Mouse (Mus musculus) C2C12 (cell line): ENCODE results near the gene Pars2. TPM values are rescaled to one million over a fixed set of nuclear protein-coding genes. Genes with fewer than 3 reads are reported as not detected.

ENCODE experiments used
- H3K27me3 ChIP-seq: one replicate; pipeline ENCODE4 v1.6.1; 2011; ENCODE audit not compliant: control insufficient read depth, insufficient read depth, insufficient read length
- H3K36me3 ChIP-seq: one replicate; pipeline ENCODE4 v1.6.1; 2011; ENCODE audit not compliant: control insufficient read depth, insufficient read depth
- H3K4me3 ChIP-seq: one replicate; pipeline ENCODE4 v1.5.1; 2011; ENCODE audit warnings: mild to moderate bottlenecking, control low read depth; ENCODE audit not compliant: poor library complexity, insufficient read depth, severe bottlenecking
- H3K79me2 ChIP-seq: one replicate; pipeline ENCODE4 v1.6.1; 2011; ENCODE audit not compliant: control insufficient read depth, insufficient read depth
- H3K79me3 ChIP-seq: one replicate; pipeline ENCODE4 v1.6.1; 2011; ENCODE audit warnings: low read depth, control low read depth
- H3ac ChIP-seq: one replicate; pipeline ENCODE3; 2011; ENCODE audit warnings: low read depth; ENCODE audit not compliant: control insufficient read depth, insufficient read length
- CEBPB ChIP-seq: IDR thresholded peaks from one replicate; pipeline ENCODE4 v1.6.1; 2011; ENCODE audit warnings: low read depth, mild to moderate bottlenecking, control low read depth, moderate library complexity
- CTCF ChIP-seq: IDR thresholded peaks from one replicate; pipeline ENCODE4 v1.5.1; 2011; ENCODE audit not compliant: control insufficient read depth, insufficient read depth, insufficient read length
- FOSL1 ChIP-seq: IDR thresholded peaks from one replicate; pipeline ENCODE4 v1.8.0; 2011; ENCODE audit warnings: mild to moderate bottlenecking, low read length; ENCODE audit not compliant: poor library complexity, insufficient read depth, severe bottlenecking
- MAX ChIP-seq: IDR thresholded peaks from one replicate; pipeline ENCODE4 v1.6.1; 2011; ENCODE audit warnings: mild to moderate bottlenecking, control low read depth
- MYOD1 ChIP-seq: IDR thresholded peaks from one replicate; pipeline ENCODE4 v1.6.1; 2011; ENCODE audit warnings: low read depth; ENCODE audit not compliant: control insufficient read depth, insufficient read length
- MYOG ChIP-seq: IDR thresholded peaks from one replicate; pipeline ENCODE4 v1.6.1; 2011; ENCODE audit not compliant: control insufficient read depth, insufficient read length; ENCODE audit errors: extremely low read depth
- USF1 ChIP-seq: IDR thresholded peaks from one replicate; pipeline ENCODE4 v1.6.1; 2011; ENCODE audit warnings: low read depth, mild to moderate bottlenecking, control low read depth, moderate library complexity
- polyA plus RNA-seq: library from polyadenylated mRNA; unstranded; fragments of >200 nt; fragmentation: generic; extraction: Trizol; gene quantifications from one replicate; pipeline ENCODE4 v1.2.1, GENCODE M21; 2012; ENCODE audit warnings: missing spikeins

Pars2 gene
- polyA plus RNA-seq, 1 experiment = 7.6 TPM

DNA sequence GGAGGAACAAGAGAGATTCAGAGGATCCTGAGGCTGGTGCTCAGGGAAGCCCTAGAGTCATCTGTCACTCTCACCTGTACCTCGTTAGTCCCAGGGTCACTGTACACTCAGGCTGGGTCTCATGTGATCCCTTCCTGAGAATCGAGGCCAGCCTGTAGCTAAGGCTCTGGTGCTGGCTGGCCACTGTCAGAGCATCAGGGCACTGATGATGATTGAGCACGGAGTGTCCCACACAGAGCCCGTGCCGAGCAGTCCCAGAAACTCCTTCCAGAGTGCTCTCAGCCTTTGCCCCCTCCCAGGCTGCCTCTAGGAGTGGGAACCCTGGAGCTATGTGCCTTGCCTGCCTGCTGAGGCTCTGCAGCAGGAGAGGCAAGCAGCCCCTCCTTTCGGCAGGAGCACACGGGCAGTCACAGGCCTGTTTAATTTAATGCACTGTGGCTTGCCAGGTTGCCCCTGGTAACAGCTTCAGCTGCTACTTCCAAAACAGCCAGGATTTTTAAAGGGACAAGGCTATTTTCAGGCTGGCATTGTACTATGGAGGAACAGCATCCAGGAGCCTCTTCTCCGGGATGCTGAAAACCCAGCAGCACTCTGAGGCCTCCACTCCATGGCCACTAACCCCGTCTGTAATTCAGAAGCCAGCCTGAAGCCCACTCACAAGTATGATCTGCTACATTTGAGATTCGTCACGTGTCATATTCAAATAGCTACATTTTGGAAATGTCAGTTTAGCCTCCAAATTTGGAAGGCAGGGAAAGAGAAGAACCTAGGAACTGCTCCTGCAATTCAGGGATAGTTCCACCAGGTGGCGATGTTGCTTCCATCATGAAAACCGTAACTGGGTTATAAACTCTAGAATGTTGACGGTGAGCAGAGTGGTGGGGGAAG lies 20.3 kb upstream of the Pars2 start:
- Histone ChIP-seq H3K4me3 (no peak overlapping the region), H3K79me3 (no peaks in the 10 kb centered on the region), H3K36me3 (no peaks in the 10 kb centered on the region), H3K27me3 (peaks cover 33% of the 10 kb centered on the region), H3ac (no peak overlapping the region), H3K79me2 (no peaks in the 10 kb centered on the region)
- no peak for TF ChIP-seq CEBPB
- no peak for TF ChIP-seq MAX
- no peak for TF ChIP-seq USF1
- TF ChIP-seq MYOG = no peak
- no peak for TF ChIP-seq CTCF
- TF ChIP-seq FOSL1 = no peak
- no peak for TF ChIP-seq MYOD1

DNA sequence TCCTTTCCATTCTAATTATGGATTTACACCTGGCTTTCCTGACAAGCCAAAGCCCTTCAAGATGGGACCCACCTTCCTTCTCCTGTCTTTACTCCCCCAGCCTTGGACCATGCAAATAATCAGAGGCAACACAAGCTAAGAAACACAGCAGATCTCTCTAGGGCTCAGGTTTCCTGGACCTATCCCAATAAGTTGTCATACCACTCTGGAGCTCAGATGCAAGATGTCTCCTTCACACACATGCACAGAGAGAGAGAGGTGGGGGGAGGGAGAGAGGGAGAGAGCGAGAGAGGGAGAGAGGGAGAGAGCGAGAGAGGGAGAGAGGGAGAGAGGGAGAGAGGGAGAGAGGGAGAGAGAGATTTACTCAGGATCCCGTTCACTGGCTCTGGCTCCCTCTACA lies 18.6 kb upstream of the Pars2 start:
- no peak overlapping the region for H3K4me3 ChIP-seq
- H3K36me3 ChIP-seq = no peaks in the 10 kb centered on the region
- no peaks in the 10 kb centered on the region for H3K79me2 ChIP-seq
- TF ChIP-seq FOSL1 = no peak
- TF ChIP-seq CTCF = no peak
- no peak for TF ChIP-seq CEBPB
- TF ChIP-seq MYOG = no peak
- TF ChIP-seq MYOD1 = no peak
- no peak for TF ChIP-seq USF1
- TF ChIP-seq MAX = no peak
- H3ac ChIP-seq = no peak overlapping the region
- no peaks in the 10 kb centered on the region for H3K79me3 ChIP-seq
- peaks cover 41% of the 10 kb centered on the region for H3K27me3 ChIP-seq

DNA sequence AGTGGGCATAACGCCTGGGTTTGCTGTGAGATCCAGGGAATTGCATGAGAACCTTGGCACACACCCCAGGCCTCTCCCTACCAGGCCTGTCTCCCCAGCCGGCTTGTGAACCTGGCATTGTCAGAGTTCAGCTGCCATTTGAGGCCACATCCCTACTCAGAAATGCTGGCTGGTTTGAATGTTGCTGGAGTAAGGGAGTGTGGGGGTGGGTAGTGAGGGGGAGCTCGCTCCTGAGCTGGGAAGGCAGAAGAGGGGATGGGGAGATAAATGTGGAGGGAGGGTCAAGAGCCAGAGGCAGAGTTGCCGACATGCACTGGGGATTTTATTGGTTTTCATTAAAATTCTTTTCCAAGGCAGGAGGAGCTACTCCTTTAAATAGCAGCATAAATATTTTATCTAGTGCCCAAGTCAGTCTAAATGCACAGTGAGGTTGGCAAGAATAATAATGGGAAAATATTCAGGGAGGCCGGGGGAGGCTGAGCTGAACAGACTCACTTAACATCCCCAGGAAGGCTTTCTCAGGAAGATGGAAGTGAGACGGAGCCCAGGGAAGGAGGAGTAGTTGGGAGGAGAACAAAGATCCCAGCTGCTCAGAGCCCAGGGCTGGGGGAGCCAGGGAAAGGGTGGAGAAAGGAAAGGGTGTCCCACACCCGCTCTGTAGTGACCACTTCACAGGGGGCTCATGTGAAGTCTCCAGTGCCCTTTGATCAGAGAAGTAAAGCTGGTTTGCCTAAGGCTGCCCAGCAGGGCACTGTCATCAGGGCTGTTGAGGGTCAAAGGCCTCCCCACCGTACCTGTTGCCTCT lies 17.4 kb upstream of the Pars2 start:
- TF ChIP-seq FOSL1 = no peak
- TF ChIP-seq USF1 = no peak
- TF ChIP-seq CEBPB = no peak
- no peak for TF ChIP-seq MYOG
- TF ChIP-seq CTCF = no peak
- no peak for TF ChIP-seq MYOD1
- no peak for TF ChIP-seq MAX
- H3K27me3 ChIP-seq = peaks cover 47% of the 10 kb centered on the region

DNA sequence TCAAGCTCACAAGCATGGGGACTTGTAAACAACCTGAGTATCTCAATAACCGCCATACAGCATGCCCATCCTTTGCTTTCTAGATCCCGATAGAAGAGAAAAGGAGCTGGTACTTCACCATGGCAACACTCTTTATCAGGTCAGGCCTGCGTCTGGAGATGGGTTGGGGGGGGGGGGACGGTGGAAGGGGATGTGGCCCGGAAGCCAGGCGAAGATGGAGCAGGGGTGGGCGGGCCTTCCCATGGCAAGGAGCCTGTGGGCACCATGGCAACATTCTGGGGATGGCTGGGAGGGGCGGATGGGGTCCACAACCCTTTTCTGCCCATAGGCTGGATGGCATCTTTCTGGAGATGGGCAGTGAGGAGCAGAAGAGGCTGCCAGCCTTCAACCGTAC lies 16.8 kb upstream of the Pars2 start:
- Histone ChIP-seq H3K36me3 (no peaks in the 10 kb centered on the region), H3K4me3 (no peak overlapping the region), H3K79me2 (no peaks in the 10 kb centered on the region), H3K27me3 (peaks cover 53% of the 10 kb centered on the region), H3ac (no peak overlapping the region), H3K79me3 (no peaks in the 10 kb centered on the region)
- TF ChIP-seq USF1 (no peak), MYOD1 (no peak), MYOG (no peak), CEBPB (no peak), MAX (no peak), CTCF (no peak), FOSL1 (no peak)

More for the DNA sequence above, 17.4 kb upstream of the Pars2 start:
- H3K36me3 ChIP-seq = no peaks in the 10 kb centered on the region
- H3K79me3 ChIP-seq = no peaks in the 10 kb centered on the region
- no peak overlapping the region for H3K4me3 ChIP-seq
- no peaks in the 10 kb centered on the region for H3K79me2 ChIP-seq
- no peak overlapping the region for H3ac ChIP-seq

DNA sequence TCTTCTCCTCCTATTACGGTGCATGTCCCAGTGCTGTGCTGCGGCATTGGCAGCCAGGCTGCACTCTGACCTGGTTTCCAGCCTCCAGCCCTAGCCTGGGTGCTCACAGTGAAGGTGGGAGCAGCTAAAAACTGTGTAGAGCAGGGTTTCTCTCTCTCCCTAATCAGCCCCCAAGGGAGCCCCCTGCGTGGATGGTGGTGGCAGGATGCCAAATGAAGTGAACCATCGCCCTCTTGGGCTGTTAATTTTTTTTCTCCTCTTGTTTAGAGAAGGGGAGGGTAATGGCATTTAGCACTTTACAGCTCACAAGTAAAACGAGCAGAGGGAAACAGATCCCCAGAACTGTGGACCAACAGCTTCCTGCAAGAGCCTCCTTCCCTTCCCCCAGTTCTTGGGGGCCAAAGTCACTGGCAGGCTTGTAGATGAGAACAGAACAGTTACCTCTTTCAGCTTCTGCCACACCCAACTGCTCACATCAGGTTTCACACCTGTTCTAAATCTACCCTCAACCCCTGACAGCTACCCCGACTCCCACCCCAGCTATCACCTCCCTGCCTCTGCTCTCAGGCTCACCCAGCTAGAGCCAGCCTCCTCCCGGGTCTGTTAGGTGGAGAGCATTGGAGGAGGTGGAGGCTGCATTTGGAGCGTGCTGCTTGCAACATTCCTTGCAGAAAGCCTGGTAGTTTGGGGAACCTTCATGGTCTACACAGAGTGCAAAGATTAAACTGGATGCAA lies 7.2 kb upstream of the Pars2 start:
- H3K36me3 ChIP-seq = no peaks in the 10 kb centered on the region
- H3K27me3 ChIP-seq = peaks cover 29% of the 10 kb centered on the region
- no peak overlapping the region for H3ac ChIP-seq
- TF ChIP-seq CEBPB (no peak), FOSL1 (no peak), MYOD1 (no peak), CTCF (no peak), USF1 (no peak), MAX (no peak), MYOG (no peak)
- no peaks in the 10 kb centered on the region for H3K79me2 ChIP-seq
- no peak overlapping the region for H3K4me3 ChIP-seq
- no peaks in the 10 kb centered on the region for H3K79me3 ChIP-seq
